Mouse (Mus musculus) regulatory T cell (primary cell): ENCODE measurements around the gene Olfr190.
"Not testable (repeated sequence)": the region's sequence is repeated elsewhere in the genome, so short reads cannot be mapped to it uniquely, and the experiment has no call there.

Experiments
- in situ Hi-C: fragments of 300-600 bp; cut with MboI, MseI; formaldehyde crosslinking; loops from one replicate; pipeline ENCODE4 v1.15.1; 2025; ENCODE audit warnings: high pct_unique_total_duplicates

The Olfr190 gene

GRCm38 (mm10) chr16:59077905-59078304, at the start of gene Olfr190:
Gene Olfr190 (minus strand): TSS chr16:59078005.
- in situ Hi-C loops = no loop called here

- in situ Hi-C loops = no loop called here
These were observed 43.2 kb upstream of the Olfr190 start, which contains the start of gene Olfr194 for GRCm38 (mm10) chr16:59120969-59121368. Gene Olfr194 (minus strand): TSS chr16:59121069.

GRCm38 (mm10) chr16:59111781-59112180, 34.0 kb upstream of the Olfr190 start, which contains the start of gene Olfr193:
Gene Olfr193 (minus strand): TSS chr16:59111881.
- in situ Hi-C loops = no loop called here

GRCm38 (mm10) chr16:59108522-59108921, 30.7 kb upstream of the Olfr190 start:
- in situ Hi-C loops = not testable (repeated sequence)

GRCm38 (mm10) chr16:59105312-59105711, 27.5 kb upstream of the Olfr190 start:
- in situ Hi-C loops = no loop called here

GRCm38 (mm10) chr16:59089722-59090121, 11.9 kb upstream of the Olfr190 start, which contains the start of gene Olfr191:
Gene Olfr191 (minus strand): TSS chr16:59089822.
- in situ Hi-C loops = not testable (repeated sequence)

GRCm38 (mm10) chr16:59081113-59081512, 3.3 kb upstream of the Olfr190 start:
- in situ Hi-C loops = not testable (repeated sequence)

- in situ Hi-C loops = no loop called here
These were observed 4.3 kb downstream of the Olfr190 start for GRCm38 (mm10) chr16:59073520-59073919.

- in situ Hi-C loops = no loop called here
These were observed 6.0 kb downstream of the Olfr190 start for GRCm38 (mm10) chr16:59071755-59072154.

- in situ Hi-C loops = not testable (repeated sequence)
These were observed 15.4 kb downstream of the Olfr190 start for GRCm38 (mm10) chr16:59062411-59062810.

- in situ Hi-C loops = not testable (repeated sequence)
These were observed 28.5 kb downstream of the Olfr190 start for GRCm38 (mm10) chr16:59049286-59049685.

GRCm38 (mm10) chr16:59048860-59049259, 28.9 kb downstream of the Olfr190 start:
- in situ Hi-C loops = no loop called here

GRCm38 (mm10) chr16:59047579-59047978, 30.2 kb downstream of the Olfr190 start:
- in situ Hi-C loops = no loop called here

- in situ Hi-C loops = no loop called here
These were observed 32.0 kb downstream of the Olfr190 start for GRCm38 (mm10) chr16:59045835-59046234.

GRCm38 (mm10) chr16:59039710-59040109, 38.1 kb downstream of the Olfr190 start, which contains the start of gene Olfr187:
Gene Olfr187 (minus strand): TSS chr16:59039767.
- in situ Hi-C loops = no loop called here

GRCm38 (mm10) chr16:59030191-59030590, 47.6 kb downstream of the Olfr190 start, which contains the start of gene Olfr186:
Gene Olfr186 (minus strand): TSS chr16:59030291.
- in situ Hi-C loops = no loop called here
